Mouse (Mus musculus) T-helper 1 cell (primary cell): ENCODE measurements around the gene Abtb1.

Source experiments
- in situ Hi-C: fragments of 300-600 bp; cut with MboI, MseI; formaldehyde crosslinking; loops from one replicate; pipeline ENCODE4 v1.15.1; 2025; ENCODE audit warnings: high pct_unique_total_duplicates

Abtb1 gene

DNA sequence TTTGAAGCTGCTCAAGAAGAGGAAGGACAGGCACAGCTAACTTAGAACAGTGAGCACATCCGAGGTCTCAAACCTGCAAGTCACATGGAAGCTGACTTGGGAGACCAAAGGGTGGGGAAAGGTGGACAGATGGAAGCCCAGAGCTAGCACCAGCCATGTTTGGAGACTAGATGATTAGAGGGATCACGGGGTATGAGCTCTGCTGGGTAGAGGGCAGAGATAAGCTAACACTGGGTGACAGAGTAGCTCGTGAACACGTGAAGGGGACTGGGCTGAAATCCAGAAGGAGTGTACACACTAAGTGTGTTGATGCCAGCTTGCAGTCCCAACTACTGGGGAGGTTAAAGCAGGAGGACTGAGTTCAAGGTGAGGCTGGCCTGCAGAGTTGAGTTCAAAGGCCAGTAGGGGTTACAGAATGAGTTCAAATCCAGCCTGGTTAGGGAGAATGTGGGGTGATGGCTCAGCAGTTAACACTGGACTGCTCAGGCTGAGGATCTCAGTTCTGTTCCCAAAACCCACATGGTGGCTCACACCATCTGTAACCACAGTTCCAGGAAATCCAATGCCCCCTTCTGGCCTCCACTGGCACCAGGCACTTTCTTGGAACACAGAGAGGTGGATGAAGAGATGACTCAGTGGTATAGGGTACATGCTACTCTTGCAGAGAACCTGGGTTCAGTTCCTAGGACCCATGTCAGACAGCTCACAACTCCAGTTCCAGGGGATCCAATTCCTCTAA is 37.7 kb downstream of the Abtb1 start:
- in situ Hi-C loops: loop anchor here (5.0 kb wide), 1 partner anchor 427 kb away; no protein-coding TSS in a partner anchor

- in situ Hi-C loops: loop anchor here (5.0 kb wide), 1 partner anchor 426 kb away; no protein-coding TSS in a partner anchor
These were observed 38.7 kb downstream of the Abtb1 start for GRCm38 (mm10) chr6:88803051-88803450.

GRCm38 (mm10) chr6:88800735-88801134 is 41.0 kb downstream of the Abtb1 start:
- in situ Hi-C loops: loop anchor here (5.0 kb wide), 1 partner anchor 423 kb away; no protein-coding TSS in a partner anchor

DNA sequence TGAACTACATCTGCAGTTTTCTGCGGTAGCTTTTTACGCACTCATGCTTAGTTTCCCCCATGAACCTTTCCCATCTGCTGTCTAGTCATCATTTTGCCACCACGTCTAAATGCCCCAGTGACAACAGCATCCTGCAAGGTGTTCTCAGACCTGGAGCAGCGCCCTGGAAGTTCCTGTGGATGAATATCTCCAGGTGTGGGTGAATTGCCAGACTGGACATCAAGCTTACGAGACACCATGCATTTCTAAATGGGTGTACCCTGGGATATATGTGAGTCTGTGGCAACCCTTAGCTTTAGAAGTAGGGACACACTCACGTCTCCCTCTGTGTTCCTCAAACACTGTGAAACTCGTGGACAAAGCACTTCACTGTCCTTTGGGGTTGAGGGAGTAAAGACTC is 41.6 kb downstream of the Abtb1 start:
- in situ Hi-C loops: loop anchor here (5.0 kb wide), 1 partner anchor 423 kb away; no protein-coding TSS in a partner anchor

GRCm38 (mm10) chr6:88794561-88794971 is 47.2 kb downstream of the Abtb1 start:
- in situ Hi-C loops: no loop called here

DNA sequence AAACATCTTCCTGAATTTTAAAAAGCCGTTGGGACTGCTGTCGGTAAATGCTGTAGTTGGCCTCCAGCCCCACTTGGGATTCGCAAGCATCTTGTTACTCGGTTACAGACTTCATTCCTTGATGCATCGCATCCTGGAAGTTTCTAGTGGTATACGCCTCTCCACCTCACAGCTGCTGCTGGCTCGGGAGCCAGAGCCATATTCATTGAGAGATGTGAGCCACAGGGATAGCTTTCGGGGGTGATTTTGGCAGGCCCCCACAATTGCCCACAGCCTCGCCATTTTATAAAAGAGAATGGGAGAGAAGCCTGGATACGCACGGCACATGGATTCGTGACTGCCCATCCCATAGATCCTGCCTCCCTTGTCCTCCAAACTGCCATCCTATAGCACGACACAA is 47.9 kb downstream of the Abtb1 start:
- in situ Hi-C loops: no loop called here

- in situ Hi-C loops: no loop called here
These were observed 48.5 kb downstream of the Abtb1 start for GRCm38 (mm10) chr6:88793243-88793642.

GRCm38 (mm10) chr6:88792147-88792691 is 49.6 kb downstream of the Abtb1 start:
- in situ Hi-C loops: no loop called here

- in situ Hi-C loops: no loop called here
These were observed 50.5 kb downstream of the Abtb1 start for GRCm38 (mm10) chr6:88791299-88791698.

GRCm38 (mm10) chr6:88788219-88788618 is 53.6 kb downstream of the Abtb1 start:
- in situ Hi-C loops: no loop called here

- in situ Hi-C loops: no loop called here
These were observed 54.3 kb downstream of the Abtb1 start for GRCm38 (mm10) chr6:88787496-88787895.

DNA sequence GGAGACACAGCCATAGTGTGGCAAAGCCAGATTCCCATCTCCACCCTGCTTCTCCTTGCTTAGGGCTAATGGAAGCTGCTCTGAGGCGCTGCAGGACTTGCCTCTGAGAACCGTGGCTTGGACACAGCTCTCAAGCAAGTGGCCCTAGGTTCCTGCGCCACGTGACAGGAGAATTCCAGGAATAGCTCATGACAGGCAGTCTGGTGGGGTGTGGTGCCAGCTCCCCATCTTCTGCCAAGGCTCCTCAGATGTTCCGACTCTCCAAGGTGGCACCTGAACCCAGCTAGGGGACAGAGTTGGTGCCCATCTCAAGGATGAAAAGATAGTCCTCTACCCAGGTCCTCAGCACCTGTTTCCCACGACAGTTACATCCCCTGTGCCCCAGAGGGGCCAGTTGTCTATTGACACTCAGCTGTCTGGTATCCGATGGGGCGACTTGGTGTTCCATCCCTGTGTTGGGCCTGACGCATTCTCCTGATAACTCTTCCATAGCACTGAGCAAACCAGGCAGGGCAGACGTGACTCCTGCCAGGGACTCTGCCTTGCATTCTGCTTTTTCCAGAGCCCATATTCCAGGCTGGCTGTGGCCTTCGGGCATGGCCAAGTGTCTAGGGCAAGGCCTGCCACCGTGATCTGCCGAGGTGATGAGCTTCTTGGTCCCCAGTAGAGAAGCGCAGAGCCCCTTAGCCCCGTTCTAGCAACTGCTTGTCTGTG is 54.9 kb downstream of the Abtb1 start:
- in situ Hi-C loops: no loop called here
